Mouse (Mus musculus): Measurements from ENCODE around the gene Ly6g6d. TPM values are rescaled to one million over a fixed set of nuclear protein-coding genes. Genes with fewer than 3 reads are reported as not detected.

The Ly6g6d gene
- polyA plus RNA-seq, 1 experiment from 2014 or later = 1.4 TPM

DNA sequence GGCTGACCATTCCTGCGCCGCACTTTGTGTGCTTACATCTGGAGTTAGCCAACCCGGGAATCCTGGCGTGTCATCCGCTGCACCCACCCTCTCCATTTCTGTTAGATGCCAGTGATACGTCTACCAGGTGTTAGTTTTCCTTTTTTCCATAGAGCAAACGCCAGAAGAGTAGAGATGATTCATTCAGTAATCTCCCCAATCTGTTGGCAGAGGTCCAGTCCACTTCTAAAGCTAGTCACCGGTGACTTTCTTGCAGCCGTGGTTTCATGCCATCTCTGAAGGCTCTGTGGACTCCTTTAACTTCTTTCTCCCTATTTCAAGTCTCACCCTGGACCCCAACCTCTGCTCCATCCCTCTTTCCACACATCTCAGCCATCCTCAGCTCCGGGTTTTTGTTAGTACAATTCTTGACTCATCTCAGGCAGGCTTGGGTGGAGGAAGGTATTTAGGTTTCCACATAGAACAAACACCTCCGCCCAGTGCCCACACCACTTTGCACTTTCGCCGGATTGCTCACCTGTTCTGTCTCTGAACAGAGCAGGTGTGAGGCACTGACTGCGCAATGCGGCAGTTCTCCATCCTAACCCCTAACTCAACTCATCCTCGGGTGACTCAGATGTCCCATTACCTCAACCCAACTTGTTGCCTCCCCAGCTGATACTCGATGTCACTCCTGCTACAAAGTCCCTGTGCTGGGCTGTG is 9.5 kb downstream of the Ly6g6d start:
- ATAC-seq (ENCODE audit: low read depth) = no peak
- no peak overlapping the region for H3K4me3 ChIP-seq (ENCODE audit: low read depth, low read length)
- H3K27ac ChIP-seq (replicated peaks; ENCODE audit: low read depth, low read length) = no peak overlapping the region
- peaks cover 20% of the 10 kb centered on the region for H3K27me3 ChIP-seq (replicated peaks; ENCODE audit: control insufficient read depth, insufficient read depth, low read length)
- 71% methylated on average over 17 of the region's 17 CpGs for WGBS
- DNase-seq (ENCODE audit: low spot score) = no peak
- peaks cover 6% of the 10 kb centered on the region; the same call in 1 of the 2 replicates for H3K4me1 ChIP-seq (ENCODE audit: control insufficient read depth, insufficient read depth, low read length)
- no peaks in the 10 kb centered on the region; the same call in 1 of the 2 replicates for H3K36me3 ChIP-seq (ENCODE audit: control insufficient read depth, insufficient read depth, low read length)
- H3K9me3 ChIP-seq (ENCODE audit: control insufficient read depth, low read length) = no peaks in the 10 kb centered on the region
- H3K4me2 ChIP-seq (ENCODE audit: low read depth, low read length) = no peak overlapping the region
- H3K9ac ChIP-seq (ENCODE audit: low read depth, low read length) = no peak overlapping the region

GRCm38 (mm10) chr17:35066084-35066483 is 11.8 kb downstream of the Ly6g6d start, which contains the start of gene Mpig6b:
Gene Mpig6b (minus strand): TSS chr17:35066184.
- Histone ChIP-seq H3K9ac (ENCODE audit: low read depth, low read length) (peak within 1 kb of the TSS; percentile 56), H3K4me3 (ENCODE audit: low read depth, low read length) (peak within 1 kb of the TSS; percentile 34), H3K4me2 (ENCODE audit: low read depth, low read length) (peak within 1 kb of the TSS; percentile 61), H3K27me3 (replicated peaks; ENCODE audit: control insufficient read depth, insufficient read depth, low read length) (peaks cover 20% of the 10 kb centered on the region), H3K9me3 (ENCODE audit: control insufficient read depth, low read length) (no peaks in the 10 kb centered on the region), H3K27ac (replicated peaks; ENCODE audit: low read depth, low read length) (peak within 1 kb of the TSS; percentile 54), H3K36me3 (ENCODE audit: control insufficient read depth, insufficient read depth, low read length) (peaks cover 19% of the 10 kb centered on the region), H3K4me1 (ENCODE audit: control insufficient read depth, insufficient read depth, low read length) (peaks cover 6% of the 10 kb centered on the region; the same call in 1 of the 2 replicates)
- no peak for ATAC-seq (ENCODE audit: low read depth)
- DNase-seq (ENCODE audit: low spot score) = no peak
- 43% methylated on average over 10 of the region's 10 CpGs for WGBS

GRCm38 (mm10) chr17:35064951-35065947 is 12.6 kb downstream of the Ly6g6d start, which contains the start of gene Ly6g6c:
Gene Ly6g6c (plus strand): TSS chr17:35065388.
- H3K36me3 ChIP-seq (ENCODE audit: control insufficient read depth, insufficient read depth, low read length) = peaks cover 27% of the 10 kb centered on the region
- WGBS = 2% methylated on average over 44 of the region's 48 CpGs
- peak within 1 kb of the TSS; percentile 56 for H3K9ac ChIP-seq (ENCODE audit: low read depth, low read length)
- H3K4me1 ChIP-seq (ENCODE audit: control insufficient read depth, insufficient read depth, low read length) = peaks cover 6% of the 10 kb centered on the region; the same call in 1 of the 2 replicates
- DNase-seq (ENCODE audit: low spot score) (peak; percentile 87), ATAC-seq (ENCODE audit: low read depth) (peak; percentile 71)
- H3K27ac ChIP-seq (replicated peaks; ENCODE audit: low read depth, low read length) = peak within 1 kb of the TSS; percentile 54
- H3K4me2 ChIP-seq (ENCODE audit: low read depth, low read length) = peak within 1 kb of the TSS; percentile 61
- peak within 1 kb of the TSS; percentile 34 for H3K4me3 ChIP-seq (ENCODE audit: low read depth, low read length)
- H3K27me3 ChIP-seq (replicated peaks; ENCODE audit: control insufficient read depth, insufficient read depth, low read length) = peaks cover 20% of the 10 kb centered on the region
- H3K9me3 ChIP-seq (ENCODE audit: control insufficient read depth, low read length) = no peaks in the 10 kb centered on the region

DNA sequence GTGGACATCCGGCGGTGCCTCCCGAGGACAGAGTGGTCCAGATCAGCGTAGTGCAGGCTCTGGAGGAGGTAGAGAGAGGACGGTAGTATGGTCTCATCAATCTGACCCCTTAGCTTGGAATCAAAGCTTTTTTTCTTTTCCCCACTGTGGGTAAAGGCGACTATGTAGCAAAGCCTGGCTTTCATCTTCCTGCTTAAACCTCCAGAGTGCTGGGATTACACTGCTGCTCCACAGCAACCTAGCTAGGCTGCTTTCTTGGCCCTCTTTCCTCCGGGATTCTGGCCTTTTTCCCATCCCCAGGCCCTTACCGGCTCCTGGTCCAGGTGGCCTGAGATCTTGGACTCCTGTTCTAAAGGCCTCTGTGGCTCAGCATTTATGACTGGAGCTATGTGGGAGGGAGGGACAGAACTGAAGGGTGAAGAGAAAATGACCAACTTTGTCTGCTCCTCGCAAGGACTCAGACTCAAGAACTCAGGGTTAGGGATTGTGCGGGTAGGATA is 13.4 kb downstream of the Ly6g6d start:
- Histone ChIP-seq H3K9ac (ENCODE audit: low read depth, low read length) (peak overlapping the region; percentile 56; the same call in 1 of the 2 replicates), H3K4me1 (ENCODE audit: control insufficient read depth, insufficient read depth, low read length) (peaks cover 6% of the 10 kb centered on the region; the same call in 1 of the 2 replicates), H3K36me3 (ENCODE audit: control insufficient read depth, insufficient read depth, low read length) (peaks cover 27% of the 10 kb centered on the region), H3K27ac (replicated peaks; ENCODE audit: low read depth, low read length) (peak overlapping the region; percentile 54), H3K9me3 (ENCODE audit: control insufficient read depth, low read length) (no peaks in the 10 kb centered on the region), H3K4me3 (ENCODE audit: low read depth, low read length) (peak overlapping the region; percentile 34), H3K4me2 (ENCODE audit: low read depth, low read length) (peak overlapping the region; percentile 61), H3K27me3 (replicated peaks; ENCODE audit: control insufficient read depth, insufficient read depth, low read length) (peaks cover 20% of the 10 kb centered on the region)
- DNase-seq (ENCODE audit: low spot score) (no peak), ATAC-seq (ENCODE audit: low read depth) (no peak)
- WGBS = 21% methylated on average over 9 of the region's 10 CpGs

- Histone ChIP-seq H3K27me3 (replicated peaks; ENCODE audit: control insufficient read depth, insufficient read depth, low read length) (peaks cover 20% of the 10 kb centered on the region), H3K4me3 (ENCODE audit: low read depth, low read length) (no peak overlapping the region), H3K27ac (replicated peaks; ENCODE audit: low read depth, low read length) (no peak overlapping the region), H3K9ac (ENCODE audit: low read depth, low read length) (no peak overlapping the region), H3K36me3 (ENCODE audit: control insufficient read depth, insufficient read depth, low read length) (peaks cover 27% of the 10 kb centered on the region), H3K4me2 (ENCODE audit: low read depth, low read length) (no peak overlapping the region), H3K4me1 (ENCODE audit: control insufficient read depth, insufficient read depth, low read length) (peaks cover 6% of the 10 kb centered on the region; the same call in 1 of the 2 replicates), H3K9me3 (ENCODE audit: control insufficient read depth, low read length) (no peaks in the 10 kb centered on the region)
- WGBS = 93% methylated on average over 3 of the region's 3 CpGs
- DNase-seq (ENCODE audit: low spot score) (no peak), ATAC-seq (ENCODE audit: low read depth) (no peak)
Observed at GRCm38 (mm10) chr17:35063466-35063865, 14.4 kb downstream of the Ly6g6d start.

GRCm38 (mm10) chr17:35061299-35061698 is 16.6 kb downstream of the Ly6g6d start:
- 74% methylated on average over 8 of the region's 8 CpGs for WGBS
- Histone ChIP-seq H3K4me2 (ENCODE audit: low read depth, low read length) (peak overlapping the region; percentile 86), H3K9me3 (ENCODE audit: control insufficient read depth, low read length) (no peaks in the 10 kb centered on the region), H3K27me3 (replicated peaks; ENCODE audit: control insufficient read depth, insufficient read depth, low read length) (peaks cover 10% of the 10 kb centered on the region), H3K9ac (ENCODE audit: low read depth, low read length) (no peak overlapping the region), H3K36me3 (ENCODE audit: control insufficient read depth, insufficient read depth, low read length) (peaks cover 44% of the 10 kb centered on the region), H3K27ac (replicated peaks; ENCODE audit: low read depth, low read length) (no peak overlapping the region), H3K4me3 (ENCODE audit: low read depth, low read length) (no peak overlapping the region), H3K4me1 (ENCODE audit: control insufficient read depth, insufficient read depth, low read length) (peaks cover 6% of the 10 kb centered on the region; the same call in 1 of the 2 replicates)
- ATAC-seq (ENCODE audit: low read depth) = no peak
- no peak for DNase-seq (ENCODE audit: low spot score)

DNA sequence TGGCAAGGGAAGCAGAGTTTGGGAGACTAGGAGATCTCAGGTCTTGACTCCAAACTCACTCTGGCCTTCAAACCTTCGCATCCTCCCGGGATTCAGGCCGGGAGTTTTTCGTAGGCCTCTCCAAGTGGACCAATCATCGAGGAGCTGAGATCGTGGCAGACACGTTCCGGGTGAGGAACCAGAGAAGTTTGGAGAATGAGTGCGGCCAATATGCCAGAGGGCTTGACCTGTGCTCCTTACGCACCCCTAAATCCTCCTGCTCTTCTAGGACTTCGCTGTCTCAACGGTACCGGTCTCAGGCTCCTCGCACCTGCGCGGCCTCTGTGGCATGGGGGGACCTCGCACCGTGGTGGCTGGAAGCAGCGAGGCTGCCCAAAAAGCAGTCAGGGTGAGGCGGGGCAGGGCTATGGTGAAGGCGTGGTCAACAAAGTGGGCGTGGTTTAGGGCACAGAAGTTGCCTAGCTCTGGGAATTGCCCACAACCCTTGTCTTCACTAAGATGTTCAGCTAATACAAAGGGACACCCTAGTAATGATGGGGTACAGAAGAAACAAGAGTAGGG is 17.0 kb downstream of the Ly6g6d start:
- 58% methylated on average over 22 of the region's 22 CpGs for WGBS
- peaks cover 6% of the 10 kb centered on the region; the same call in 1 of the 2 replicates for H3K4me1 ChIP-seq (ENCODE audit: control insufficient read depth, insufficient read depth, low read length)
- peaks cover 7% of the 10 kb centered on the region for H3K27me3 ChIP-seq (replicated peaks; ENCODE audit: control insufficient read depth, insufficient read depth, low read length)
- peak overlapping the region; percentile 86 for H3K4me2 ChIP-seq (ENCODE audit: low read depth, low read length)
- H3K4me3 ChIP-seq (ENCODE audit: low read depth, low read length) = peak overlapping the region; percentile 65
- H3K9ac ChIP-seq (ENCODE audit: low read depth, low read length) = peak overlapping the region; percentile 85
- no peak for DNase-seq (ENCODE audit: low spot score)
- H3K27ac ChIP-seq (replicated peaks; ENCODE audit: low read depth, low read length) = no peak overlapping the region
- no peaks in the 10 kb centered on the region for H3K9me3 ChIP-seq (ENCODE audit: control insufficient read depth, low read length)
- ATAC-seq (ENCODE audit: low read depth) = no peak
- peaks cover 49% of the 10 kb centered on the region for H3K36me3 ChIP-seq (ENCODE audit: control insufficient read depth, insufficient read depth, low read length)

GRCm38 (mm10) chr17:35060071-35060470 is 17.8 kb downstream of the Ly6g6d start:
- Histone ChIP-seq H3K36me3 (ENCODE audit: control insufficient read depth, insufficient read depth, low read length) (peaks cover 57% of the 10 kb centered on the region), H3K9ac (ENCODE audit: low read depth, low read length) (peak overlapping the region; percentile 85), H3K4me1 (ENCODE audit: control insufficient read depth, insufficient read depth, low read length) (peaks cover 6% of the 10 kb centered on the region; the same call in 1 of the 2 replicates), H3K4me2 (ENCODE audit: low read depth, low read length) (peak overlapping the region; percentile 86), H3K4me3 (ENCODE audit: low read depth, low read length) (peak overlapping the region; percentile 65), H3K27ac (replicated peaks; ENCODE audit: low read depth, low read length) (peak overlapping the region; percentile 92; the same call in 1 of the 2 replicates), H3K27me3 (replicated peaks; ENCODE audit: control insufficient read depth, insufficient read depth, low read length) (peaks cover under 1% of the 10 kb centered on the region; the same call in 1 of the 2 replicates), H3K9me3 (ENCODE audit: control insufficient read depth, low read length) (no peaks in the 10 kb centered on the region)
- DNase-seq (ENCODE audit: low spot score) = no peak
- ATAC-seq (ENCODE audit: low read depth) = no peak
- WGBS = 27% methylated on average over 14 of the region's 14 CpGs

All from embryonic facial prominence, embryonic 14.5 days (tissue).